Mouse (Mus musculus) midbrain, postnatal 0 days (tissue): ENCODE data around the gene Ubr1. TPM values are rescaled to one million over a fixed set of nuclear protein-coding genes. Genes with fewer than 3 reads are reported as not detected.
"Not testable (repeated sequence)": the region's sequence is repeated elsewhere in the genome, so short reads cannot be mapped to it uniquely, and the experiment has no call there.

ENCODE experiments used
- ATAC-seq: fragments of 200-750 bp; cut with Nextera tagmentation; 2 replicates; pipeline ENCODE4 v1.8.0; 2017; ENCODE audit warnings: moderate number of reproducible peaks, mild to moderate bottlenecking, moderate TSS enrichment, moderate library complexity; ENCODE audit not compliant: low FRiP score
- DNase-seq: peaks from one replicate; pipeline ENCODE4 v3.0.0-alpha.2; 2015; ENCODE audit warnings: low spot score
- H3K27ac ChIP-seq: fragments of 300-500 bp; sonication (generic); 2 replicates; pipeline ENCODE4 v1.5.1; 2014; ENCODE audit warnings: low read depth, mild to moderate bottlenecking, low read length, mixed read lengths
- H3K27me3 ChIP-seq: fragments of 300-500 bp; sonication (generic); 2 replicates; pipeline ENCODE4 v1.6.1; 2014; ENCODE audit warnings: low read length, control low read depth, mixed read lengths; ENCODE audit not compliant: insufficient read depth
- H3K36me3 ChIP-seq: fragments of 300-500 bp; sonication (generic); 2 replicates; pipeline ENCODE4 v1.6.1; 2014; ENCODE audit warnings: low read length, control low read depth, mixed read lengths; ENCODE audit not compliant: insufficient read depth
- H3K4me1 ChIP-seq: fragments of 300-500 bp; sonication (generic); 2 replicates; pipeline ENCODE4 v1.6.1; 2014; ENCODE audit warnings: mild to moderate bottlenecking, control low read depth, antibody characterized with exemption, low read length, mixed read lengths; ENCODE audit not compliant: insufficient read depth
- H3K4me2 ChIP-seq: fragments of 300-500 bp; sonication (generic); 2 replicates; pipeline ENCODE4 v1.6.1; 2014; ENCODE audit warnings: low read depth, mild to moderate bottlenecking, low read length, mixed read lengths; ENCODE audit not compliant: poor library complexity, severe bottlenecking
- H3K4me3 ChIP-seq: fragments of 300-500 bp; sonication (generic); 2 replicates; pipeline ENCODE4 v1.5.1; 2014; ENCODE audit warnings: low read depth, mild to moderate bottlenecking, low read length, moderate library complexity
- H3K9ac ChIP-seq: fragments of 300-500 bp; sonication (generic); replicated peaks from 2 replicates; pipeline ENCODE4 v1.6.1; 2014; ENCODE audit warnings: mild to moderate bottlenecking, low read length, moderate library complexity, mixed read lengths; ENCODE audit not compliant: poor library complexity, severe bottlenecking
- H3K9me3 ChIP-seq: fragments of 300-500 bp; sonication (generic); 2 replicates; pipeline ENCODE4 v1.6.1; 2016; ENCODE audit warnings: low read length, control low read depth
- CTCF ChIP-seq: IDR thresholded peaks from 2 replicates; pipeline ENCODE4 v1.5.1; 2016; ENCODE audit warnings: antibody characterized with exemption, mild to moderate bottlenecking
- WGBS: fragments of 180-500 bp; shearing (Covaris S2); extraction: QIAGEN DNeasy Blood & Tissue Kit; methylation state at CpG from one replicate; pipeline ENCODE4 v1.1.7; 2014; 5-methylcytosine and 5-hydroxymethylcytosine counted together
- polyA plus RNA-seq: library from polyadenylated mRNA; unstranded; fragments of >200 nt; fragmentation: Nextera tagmentation; extraction: Ambion mirVana; gene quantifications from 2 replicates; pipeline ENCODE4 v1.2.1, GENCODE M21; 2015
- total RNA-seq: library from RNA; depleted of rRNA; stranded (reverse); fragments of >200 nt; gene quantifications from 2 replicates; pipeline ENCODE4 v1.2.3, GENCODE M21; 2014

The Ubr1 gene
- total and polyA plus RNA-seq, 2 experiments from 2014 or later: 28.0 to 34.0 TPM

- TF ChIP-seq CTCF: no peak
- Histone ChIP-seq H3K9me3 (no peaks in the 10 kb centered on the region), H3K36me3 (peaks cover 6% of the 10 kb centered on the region; the same call in 1 of the 2 replicates), H3K27ac (no peak overlapping the region), H3K27me3 (no peaks in the 10 kb centered on the region), H3K4me1 (no peaks in the 10 kb centered on the region), H3K9ac (no peak overlapping the region), H3K4me2 (no peak overlapping the region), H3K4me3 (no peak overlapping the region)
- ATAC-seq (no peak), DNase-seq (no peak)
- 92% methylated on average over 8 of the region's 8 CpGs for WGBS
Measured at GRCm38 (mm10) chr2:120998863-120999262, 28.3 kb upstream of the Ubr1 start.

GRCm38 (mm10) chr2:120996607-120997006 is 26.1 kb upstream of the Ubr1 start:
- WGBS: 86% methylated on average over 1 of the region's 1 CpGs
- H3K27me3 ChIP-seq, H3K4me3 ChIP-seq, H3K4me1 ChIP-seq, H3K27ac ChIP-seq, H3K9ac ChIP-seq, H3K9me3 ChIP-seq, H3K4me2 ChIP-seq, ATAC-seq, DNase-seq: not testable (repeated sequence)
- peaks cover 11% of the 10 kb centered on the region for H3K36me3 ChIP-seq

- Histone ChIP-seq H3K4me2 (no peak overlapping the region), H3K27ac (no peak overlapping the region), H3K9ac (no peak overlapping the region), H3K36me3 (peaks cover 13% of the 10 kb centered on the region), H3K27me3 (no peaks in the 10 kb centered on the region), H3K9me3 (no peaks in the 10 kb centered on the region), H3K4me1 (no peaks in the 10 kb centered on the region), H3K4me3 (no peak overlapping the region)
- DNase-seq (no peak), ATAC-seq (no peak)
- no peak for TF ChIP-seq CTCF
- WGBS: 76% methylated on average over 4 of the region's 4 CpGs
Measured at GRCm38 (mm10) chr2:120991196-120991595, 20.7 kb upstream of the Ubr1 start.

GRCm38 (mm10) chr2:120985241-120985640 is 14.7 kb upstream of the Ubr1 start:
- peaks cover 3% of the 10 kb centered on the region for H3K36me3 ChIP-seq
- H3K27me3 ChIP-seq: no peaks in the 10 kb centered on the region
- H3K4me2 ChIP-seq: no peak overlapping the region
- no peak for ATAC-seq
- peak; percentile 9; the same call in 1 of the 2 replicates for TF ChIP-seq CTCF
- 98% methylated on average over 1 of the region's 1 CpGs for WGBS
- no peak for DNase-seq
- no peak overlapping the region for H3K9ac ChIP-seq
- no peak overlapping the region for H3K4me3 ChIP-seq
- H3K4me1 ChIP-seq: no peaks in the 10 kb centered on the region
- no peaks in the 10 kb centered on the region for H3K9me3 ChIP-seq
- no peak overlapping the region for H3K27ac ChIP-seq

GRCm38 (mm10) chr2:120983611-120984010 is 13.1 kb upstream of the Ubr1 start:
- H3K4me2 ChIP-seq: no peak overlapping the region
- no peaks in the 10 kb centered on the region for H3K9me3 ChIP-seq
- H3K4me3 ChIP-seq: no peak overlapping the region
- no peaks in the 10 kb centered on the region for H3K27me3 ChIP-seq
- no peaks in the 10 kb centered on the region for H3K4me1 ChIP-seq
- no peak for DNase-seq
- H3K36me3 ChIP-seq: peaks cover 3% of the 10 kb centered on the region
- WGBS: 12% methylated on average over 2 of the region's 2 CpGs
- no peak for TF ChIP-seq CTCF
- no peak overlapping the region for H3K27ac ChIP-seq
- H3K9ac ChIP-seq: no peak overlapping the region
- ATAC-seq: no peak

- DNase-seq: no peak
- no peak overlapping the region for H3K27ac ChIP-seq
- no peak for ATAC-seq
- H3K9me3 ChIP-seq: no peaks in the 10 kb centered on the region
- no peak overlapping the region for H3K4me3 ChIP-seq
- H3K9ac ChIP-seq: no peak overlapping the region
- H3K36me3 ChIP-seq: no peaks in the 10 kb centered on the region; the same call in 1 of the 2 replicates
- H3K4me1 ChIP-seq: no peaks in the 10 kb centered on the region
- 74% methylated on average over 2 of the region's 2 CpGs for WGBS
- no peak for TF ChIP-seq CTCF
- H3K4me2 ChIP-seq: no peak overlapping the region
- H3K27me3 ChIP-seq: no peaks in the 10 kb centered on the region
Measured at GRCm38 (mm10) chr2:120980861-120981260, 10.3 kb upstream of the Ubr1 start.
